Mouse (Mus musculus): Measurements from ENCODE around the gene Cnr2.

DNA sequence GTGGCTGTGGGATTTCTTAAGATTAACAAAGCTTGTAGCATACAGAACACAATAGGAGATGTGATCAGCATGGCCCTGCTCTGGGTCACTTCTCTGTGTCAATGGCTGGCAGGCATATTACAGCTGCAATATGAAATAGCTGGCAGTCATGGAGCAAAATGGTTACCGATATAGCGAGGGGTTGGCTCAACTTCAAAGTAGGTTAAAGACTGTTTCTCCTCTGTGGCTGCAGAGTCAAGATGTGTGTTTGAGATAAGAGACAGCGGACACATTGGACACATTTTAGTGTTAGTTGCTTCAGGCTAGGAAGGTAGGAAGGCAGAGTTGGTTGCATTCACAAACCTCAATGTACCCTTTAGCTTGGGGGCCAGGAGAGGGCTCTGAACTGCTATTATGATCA is 11.4 kb downstream of the Cnr2 start:
- no peak for TF ChIP-seq POLR2A (IDR thresholded peaks at IDR 0.05; ENCODE audit: borderline replicate concordance, low read depth, low read length)
- no peak for TF ChIP-seq CTCF (IDR thresholded peaks at IDR 0.05; ENCODE audit: low read depth, low read length)
